Mouse (Mus musculus) heart, adult 2 months (tissue): ENCODE measurements around the gene Msi2.

Experiments
- CTCF ChIP-seq: fragments of 200-600 bp; IDR thresholded peaks from 2 replicates; pipeline ENCODE4 v1.8.1; 2022; ENCODE audit warnings: antibody characterized with exemption, mild to moderate bottlenecking, moderate library complexity
- EP300 ChIP-seq: fragments of 200-500 bp; IDR thresholded peaks from 2 replicates; pipeline ENCODE4 v1.6.1; 2011; ENCODE audit warnings: low read depth, low read length, control low read depth; ENCODE audit not compliant: insufficient read depth
- POLR2A ChIP-seq: fragments of 200-500 bp; IDR thresholded peaks from 2 replicates; pipeline ENCODE4 v1.6.1; 2011; ENCODE audit warnings: mild to moderate bottlenecking, low read depth, low read length, control low read depth; ENCODE audit not compliant: insufficient read depth

- no peak for TF ChIP-seq POLR2A
- TF ChIP-seq CTCF, result no peak
- TF ChIP-seq EP300, result 0 out of 2 replicates have a peak, but pooled peaks have one; percentile 56
Measured at GRCm38 (mm10) chr11:88488941-88489724, 229.2 kb downstream of the Msi2 start.
